Mouse (Mus musculus): ENCODE data around the gene Psd4. TPM values are rescaled to one million over a fixed set of nuclear protein-coding genes. Genes with fewer than 3 reads are reported as not detected.
A peak's percentile ranks its signal among the peaks of the same experiment; 100 is the strongest.

The Psd4 gene
- polyA plus RNA-seq, 2 experiments: 5.0 to 7.5 TPM

DNA sequence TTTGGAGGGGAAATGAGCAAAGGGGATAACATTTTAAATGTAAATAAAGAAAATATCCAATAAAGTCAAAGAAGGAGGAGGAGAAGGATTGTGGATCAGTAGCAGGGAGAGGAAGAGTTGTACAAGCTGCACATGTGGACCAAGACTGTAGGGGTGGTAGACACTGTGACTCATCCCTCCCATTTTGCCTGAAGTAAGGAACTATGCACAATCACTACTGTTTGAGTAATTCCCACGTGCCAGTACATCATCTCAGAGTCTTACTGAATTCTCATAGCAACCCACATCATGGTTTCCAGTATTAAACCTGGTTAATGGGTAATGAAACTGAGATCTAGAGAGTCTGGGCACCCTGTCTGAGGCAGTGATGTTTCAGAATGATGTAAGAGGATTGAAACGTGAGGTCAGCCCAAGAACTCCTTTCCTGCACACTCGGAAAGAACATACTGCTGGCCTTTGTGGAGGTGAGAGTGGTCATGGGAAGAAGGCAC is 25.9 kb upstream of the Psd4 start:
- H3K9ac ChIP-seq (replicated peaks): no peak overlapping the region
- no peaks in the 10 kb centered on the region for H3K36me3 ChIP-seq (replicated peaks; ENCODE audit: control insufficient read depth, insufficient read depth, low read depth)
- H3K9me3 ChIP-seq (ENCODE audit: control insufficient read depth, low read length): no peaks in the 10 kb centered on the region
- no peak for ATAC-seq (ENCODE audit: insufficient read depth)
- no peak overlapping the region for H3K27ac ChIP-seq
- peaks cover 0 to 2% of the 10 kb centered on the region in 2 experiments; a peak in 1 of 4 replicates for H3K4me1 ChIP-seq (replicated peaks; ENCODE audit: control insufficient read depth in 2 of 2, insufficient read depth in 2 of 2, low read length in 1 of 2)
- no peaks in the 10 kb centered on the region for H3K27me3 ChIP-seq (ENCODE audit: control insufficient read depth, insufficient read depth, low read length)
- no peak overlapping the region for H3K4me3 ChIP-seq (ENCODE audit: insufficient read depth in 1 of 2, low read depth in 2 of 2, low read length in 2 of 2)
- DNase-seq (ENCODE audit: low read depth in 3 of 3, low spot score in 3 of 3): no peak
- 41% methylated on average over 3 of the region's 3 CpGs for WGBS (ENCODE audit: insufficient replicate concordance)
- H3K4me2 ChIP-seq (ENCODE audit: low read depth): no peak overlapping the region
- TF ChIP-seq CTCF (IDR thresholded peaks at IDR 0.05; ENCODE audit: low read depth) (no peak), EP300 (IDR thresholded peaks at IDR 0.05; ENCODE audit: low read depth) (no peak)

DNA sequence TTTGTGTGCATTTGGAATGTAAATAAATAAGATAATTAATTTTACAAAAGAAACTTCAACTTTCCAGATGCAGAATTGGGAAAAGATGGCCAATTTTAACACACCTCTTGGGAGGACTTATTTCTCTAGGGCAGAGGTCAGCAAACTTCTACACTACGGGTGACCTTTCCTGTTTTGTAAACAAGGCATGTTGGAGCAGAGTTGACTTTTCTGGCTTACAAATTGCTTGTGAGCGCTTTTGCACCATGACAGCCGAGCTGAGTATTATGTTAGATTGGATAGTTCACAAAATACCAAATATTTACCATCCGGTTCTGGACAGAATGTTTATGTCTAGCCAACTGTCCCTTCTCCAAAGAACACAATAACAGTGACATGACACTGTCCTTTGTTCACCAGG is 22.8 kb upstream of the Psd4 start:
- Histone ChIP-seq H3K9me3 (ENCODE audit: control insufficient read depth, low read length) (no peaks in the 10 kb centered on the region), H3K9ac (replicated peaks) (no peak overlapping the region), H3K27me3 (ENCODE audit: control insufficient read depth, insufficient read depth, low read length) (no peaks in the 10 kb centered on the region), H3K36me3 (replicated peaks; ENCODE audit: control insufficient read depth, insufficient read depth, low read depth) (no peaks in the 10 kb centered on the region), H3K27ac (no peak overlapping the region), H3K4me2 (ENCODE audit: low read depth) (no peak overlapping the region), H3K4me3 (ENCODE audit: insufficient read depth in 1 of 2, low read depth in 2 of 2, low read length in 2 of 2) (no peak overlapping the region), H3K4me1 (replicated peaks; ENCODE audit: control insufficient read depth in 2 of 2, insufficient read depth in 2 of 2, low read length in 1 of 2) (peaks cover 0 to 2% of the 10 kb centered on the region in 2 experiments; a peak in 1 of 4 replicates)
- ATAC-seq (ENCODE audit: insufficient read depth): no peak
- DNase-seq (ENCODE audit: low read depth in 3 of 3, low spot score in 3 of 3): no peak
- WGBS (ENCODE audit: insufficient replicate concordance): 52% methylated on average over 4 of the region's 4 CpGs
- TF ChIP-seq EP300 (IDR thresholded peaks at IDR 0.05; ENCODE audit: low read depth): no peak
- TF ChIP-seq CTCF (IDR thresholded peaks at IDR 0.05; ENCODE audit: low read depth): no peak

DNA sequence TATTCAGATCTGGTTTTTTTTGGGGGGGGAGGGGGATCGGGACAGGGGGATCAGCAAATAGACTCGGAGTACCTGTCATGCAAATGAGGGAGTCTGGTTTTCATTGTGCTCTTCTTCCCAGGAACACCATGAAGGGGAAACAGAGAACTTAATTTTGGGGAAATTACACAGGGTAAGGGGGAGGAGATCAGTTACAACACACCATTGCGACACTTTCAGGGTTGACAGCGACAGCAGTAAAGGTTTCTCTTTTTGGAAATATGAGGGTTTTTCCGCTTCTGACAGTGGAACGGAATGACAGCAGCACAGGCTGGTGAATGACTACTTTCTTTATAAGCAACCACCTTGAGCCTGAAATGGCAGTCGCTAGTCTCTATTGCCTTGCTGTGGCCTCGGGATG is 22.3 kb upstream of the Psd4 start:
- Histone ChIP-seq H3K4me2 (ENCODE audit: low read depth) (peak overlapping the region; percentile 41; the same call in 1 of the 2 replicates), H3K27me3 (ENCODE audit: control insufficient read depth, insufficient read depth, low read length) (no peaks in the 10 kb centered on the region), H3K9me3 (ENCODE audit: control insufficient read depth, low read length) (no peaks in the 10 kb centered on the region), H3K27ac (no peak overlapping the region), H3K4me3 (ENCODE audit: insufficient read depth in 1 of 2, low read depth in 2 of 2, low read length in 2 of 2) (0 out of 4 replicates have a peak overlapping the region, but pooled peaks of 1 of the 2 experiments have one; percentile 10), H3K36me3 (replicated peaks; ENCODE audit: control insufficient read depth, insufficient read depth, low read depth) (no peaks in the 10 kb centered on the region), H3K9ac (replicated peaks) (no peak overlapping the region), H3K4me1 (replicated peaks; ENCODE audit: control insufficient read depth in 2 of 2, insufficient read depth in 2 of 2, low read length in 1 of 2) (peaks cover 0 to 2% of the 10 kb centered on the region in 2 experiments; a peak in 1 of 4 replicates)
- WGBS (ENCODE audit: insufficient replicate concordance): 49% methylated on average over 8 of the region's 8 CpGs
- no peak for DNase-seq (ENCODE audit: low read depth in 3 of 3, low spot score in 3 of 3)
- ATAC-seq (ENCODE audit: insufficient read depth): peak; percentile 48; the same call in 1 of the 2 replicates
- TF ChIP-seq CTCF (IDR thresholded peaks at IDR 0.05; ENCODE audit: low read depth): no peak
- TF ChIP-seq EP300 (IDR thresholded peaks at IDR 0.05; ENCODE audit: low read depth): no peak

DNA sequence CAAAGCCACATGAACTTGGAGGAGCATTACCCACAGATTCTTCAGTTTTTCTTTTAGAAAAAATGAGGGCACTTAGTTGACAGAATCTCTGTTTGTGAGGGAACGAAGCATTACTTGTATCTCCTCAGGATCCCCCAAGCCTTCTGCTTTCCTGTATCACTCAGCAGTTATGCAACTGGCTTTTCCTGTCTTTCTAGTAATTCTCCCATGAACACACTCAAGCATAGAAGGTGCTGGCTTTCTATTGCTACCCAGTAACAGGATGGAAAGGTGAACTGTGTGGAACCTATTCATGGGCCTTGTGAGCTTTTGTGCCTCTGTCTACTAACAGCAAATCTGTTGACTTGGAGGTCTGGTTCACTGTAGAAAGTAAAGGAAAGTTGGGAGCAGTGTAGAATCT is 19.5 kb upstream of the Psd4 start:
- H3K4me3 ChIP-seq (ENCODE audit: insufficient read depth in 1 of 2, low read depth in 2 of 2, low read length in 2 of 2): no peak overlapping the region
- H3K9ac ChIP-seq (replicated peaks): no peak overlapping the region
- no peak overlapping the region for H3K27ac ChIP-seq
- no peaks in the 10 kb centered on the region for H3K36me3 ChIP-seq (replicated peaks; ENCODE audit: control insufficient read depth, insufficient read depth, low read depth)
- H3K4me2 ChIP-seq (ENCODE audit: low read depth): no peak overlapping the region
- TF ChIP-seq EP300 (IDR thresholded peaks at IDR 0.05; ENCODE audit: low read depth) (no peak), CTCF (IDR thresholded peaks at IDR 0.05; ENCODE audit: low read depth) (no peak)
- DNase-seq (ENCODE audit: low read depth in 3 of 3, low spot score in 3 of 3) (no peak), ATAC-seq (ENCODE audit: insufficient read depth) (no peak)
- H3K27me3 ChIP-seq (ENCODE audit: control insufficient read depth, insufficient read depth, low read length): no peaks in the 10 kb centered on the region
- 61% methylated on average over 1 of the region's 1 CpGs for WGBS (ENCODE audit: insufficient replicate concordance)
- peaks cover 0 to 3% of the 10 kb centered on the region in 2 experiments; a peak in 1 of 4 replicates for H3K4me1 ChIP-seq (replicated peaks; ENCODE audit: control insufficient read depth in 2 of 2, insufficient read depth in 2 of 2, low read length in 1 of 2)
- no peaks in the 10 kb centered on the region for H3K9me3 ChIP-seq (ENCODE audit: control insufficient read depth, low read length)

DNA sequence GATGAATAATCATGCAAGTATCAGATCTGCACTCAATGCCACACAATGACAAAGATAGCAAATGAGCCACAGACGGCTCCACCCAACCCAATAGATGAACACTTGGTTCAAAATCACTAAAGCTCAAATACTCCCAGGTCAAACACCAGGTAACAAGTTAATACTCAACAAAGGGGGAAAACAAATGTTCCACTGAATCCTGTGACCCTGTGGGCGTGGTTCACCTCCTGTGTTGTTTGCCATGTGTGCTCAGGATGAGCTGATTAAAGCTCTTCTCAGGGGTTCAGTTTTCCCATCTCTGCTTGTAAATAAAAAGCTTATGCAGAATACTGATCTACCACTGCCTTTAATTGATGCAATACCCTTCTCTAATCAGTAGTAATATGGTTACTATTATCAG is 16.2 kb upstream of the Psd4 start:
- H3K4me2 ChIP-seq (ENCODE audit: low read depth): no peak overlapping the region
- H3K27me3 ChIP-seq (ENCODE audit: control insufficient read depth, insufficient read depth, low read length): no peaks in the 10 kb centered on the region
- H3K36me3 ChIP-seq (replicated peaks; ENCODE audit: control insufficient read depth, insufficient read depth, low read depth): no peaks in the 10 kb centered on the region
- no peak overlapping the region for H3K27ac ChIP-seq
- no peak for TF ChIP-seq CTCF (IDR thresholded peaks at IDR 0.05; ENCODE audit: low read depth)
- TF ChIP-seq EP300 (IDR thresholded peaks at IDR 0.05; ENCODE audit: low read depth): no peak
- ATAC-seq (ENCODE audit: insufficient read depth): peak; percentile 31; the same call in 1 of the 2 replicates
- H3K9me3 ChIP-seq (ENCODE audit: control insufficient read depth, low read length): no peaks in the 10 kb centered on the region
- WGBS (ENCODE audit: insufficient replicate concordance): 35% methylated on average over 2 of the region's 2 CpGs
- no peak for DNase-seq (ENCODE audit: low read depth in 3 of 3, low spot score in 3 of 3)
- H3K4me1 ChIP-seq (replicated peaks; ENCODE audit: control insufficient read depth in 2 of 2, insufficient read depth in 2 of 2, low read length in 1 of 2): peaks cover 0 to 2% of the 10 kb centered on the region in 2 experiments; a peak in 1 of 4 replicates
- no peak overlapping the region for H3K9ac ChIP-seq (replicated peaks)
- no peak overlapping the region for H3K4me3 ChIP-seq (ENCODE audit: insufficient read depth in 1 of 2, low read depth in 2 of 2, low read length in 2 of 2)
